Mouse (Mus musculus): ENCODE data around the gene Atg4d. TPM values are rescaled to one million over a fixed set of nuclear protein-coding genes. Genes with fewer than 3 reads are reported as not detected.

The Atg4d gene
- total and polyA plus RNA-seq, 3 experiments, result 83.9 to 99.7 TPM; not detected in 1

DNA sequence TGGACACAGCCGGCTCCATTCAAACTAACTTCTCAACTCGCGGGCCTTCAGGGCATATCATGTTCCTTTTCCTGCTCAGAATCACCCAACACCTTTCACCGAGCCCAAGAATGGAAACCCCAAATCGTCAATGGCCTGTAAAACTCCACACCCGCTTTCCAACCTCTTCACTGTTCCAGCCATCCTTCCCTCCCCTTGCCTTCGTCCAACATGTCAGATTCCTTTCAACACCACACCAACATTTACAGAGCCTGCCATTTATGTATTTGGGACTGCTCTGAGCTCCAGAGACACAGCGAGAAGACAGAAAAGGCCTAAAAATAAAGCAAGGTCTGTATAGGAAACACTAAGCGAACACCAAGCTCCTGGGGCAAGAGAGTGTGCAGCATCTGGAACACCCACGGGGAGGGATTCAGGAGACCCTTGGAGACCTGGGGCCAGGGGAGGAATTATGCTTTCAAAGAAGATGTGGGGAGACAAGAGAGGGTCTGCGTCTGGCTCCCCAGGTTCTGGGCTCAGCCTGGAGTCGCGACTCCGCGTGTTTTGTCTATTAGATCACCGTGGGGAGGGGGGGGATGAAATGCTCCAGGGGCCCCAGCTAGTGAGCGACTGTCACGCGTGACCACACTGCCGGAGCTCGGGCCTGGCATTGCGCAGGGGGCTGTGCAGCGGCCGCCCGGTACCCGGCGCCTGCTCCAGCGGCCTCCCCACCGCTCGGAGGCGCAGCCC is 26.9 kb upstream of the Atg4d start (continued):
- TF ChIP-seq CHD2 (IDR thresholded peaks at IDR 0.05; ENCODE audit: low read length) (no peak), MYB (IDR thresholded peaks at IDR 0.05; ENCODE audit: low read depth, low read length) (no peak), GABPA (IDR thresholded peaks at IDR 0.05; ENCODE audit: low read depth, low read length) (no peak), MEF2A (IDR thresholded peaks at IDR 0.05; ENCODE audit: extremely low read depth, insufficient replicate concordance, low read depth, low read length, poor library complexity, severe bottlenecking) (no peak), POLR2A (IDR thresholded peaks at IDR 0.05; ENCODE audit: control insufficient read depth in 1 of 2, insufficient read depth in 1 of 2, low read depth in 1 of 2, low read length in 2 of 2, poor library complexity in 1 of 2) (no peak), ZMIZ1 (IDR thresholded peaks at IDR 0.05; ENCODE audit: low read depth, low read length) (no peak), ELF1 (IDR thresholded peaks at IDR 0.05; ENCODE audit: low read depth, low read length) (no peak), ZC3H11A (IDR thresholded peaks at IDR 0.05; ENCODE audit: low read depth, low read length) (no peak), UBTF (IDR thresholded peaks at IDR 0.05; ENCODE audit: borderline replicate concordance, insufficient read depth, low read depth, low read length) (no peak), SMC3 (IDR thresholded peaks at IDR 0.05; ENCODE audit: low read depth, low read length) (no peak), MAFK (IDR thresholded peaks at IDR 0.05; ENCODE audit: borderline replicate concordance, low read depth, low read length) (no peak), SIN3A (IDR thresholded peaks at IDR 0.05; ENCODE audit: low read length) (peak; percentile 78; the same call in 1 of the 2 replicates), TCF12 (IDR thresholded peaks at IDR 0.05; ENCODE audit: low read depth, low read length) (no peak; the same call in 1 of the 2 replicates), BHLHE40 (IDR thresholded peaks at IDR 0.05; ENCODE audit: borderline replicate concordance, low read depth, low read length) (no peak; the same call in 1 of the 2 replicates), MYC (IDR thresholded peaks at IDR 0.05; ENCODE audit: low read depth, low read length) (no peak), NRF1 (IDR thresholded peaks at IDR 0.05; ENCODE audit: insufficient read depth, low read depth, low read length, poor library complexity, severe bottlenecking) (no peak), E2F4 (IDR thresholded peaks at IDR 0.05; ENCODE audit: borderline replicate concordance, low read depth, low read length) (no peak; the same call in 1 of the 2 replicates), MXI1 (IDR thresholded peaks at IDR 0.05; ENCODE audit: low read depth, low read length) (no peak; the same call in 1 of the 2 replicates), RCOR1 (IDR thresholded peaks at IDR 0.05; ENCODE audit: low read depth, low read length) (no peak)

DNA sequence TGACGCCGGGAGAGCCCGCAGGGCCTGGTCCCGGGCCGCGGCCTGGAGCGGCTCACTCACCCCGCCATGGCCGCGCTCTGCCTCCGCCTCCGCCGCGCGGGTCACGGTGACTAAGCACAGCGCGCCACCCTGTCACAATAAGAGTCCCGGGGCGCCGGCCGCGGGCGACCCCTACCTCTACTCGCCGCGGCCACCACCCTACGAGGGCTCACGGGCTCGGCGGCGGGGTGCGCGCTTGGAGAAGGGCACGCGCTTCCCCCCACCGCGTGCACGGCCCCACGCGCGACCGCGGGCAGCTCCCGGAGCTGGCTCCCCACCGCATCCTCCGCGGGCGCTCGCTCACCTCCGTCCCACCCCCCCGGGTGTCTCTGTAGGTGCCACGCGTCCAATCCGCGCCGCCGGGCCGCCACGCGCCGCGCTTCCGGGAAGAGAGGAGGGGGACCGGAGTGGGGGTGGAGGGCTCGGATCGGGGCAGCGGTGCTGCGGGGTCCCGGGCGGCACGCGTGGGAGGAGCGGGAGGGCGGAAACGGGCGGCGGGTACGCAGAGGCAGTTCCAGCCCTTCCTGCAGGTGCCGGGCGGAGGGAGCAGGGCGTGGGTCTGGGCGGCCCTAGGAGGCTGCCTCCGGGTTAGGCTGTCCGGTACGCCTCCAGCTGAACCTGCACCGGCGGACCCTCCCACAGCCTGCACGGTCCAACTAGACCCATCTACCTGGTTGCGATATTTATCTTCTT is 26.2 kb upstream of the Atg4d start, which contains the start of gene Keap1:
Gene Keap1 (minus strand): TSS at position 629 of the 732 bp plus-strand sequence.
- Histone ChIP-seq H3K9me3 (replicated peaks; ENCODE audit: insufficient read depth, low read length) (no peaks in the 10 kb centered on the region), H3K27me3 (ENCODE audit: control insufficient read depth in 1 of 2, insufficient read depth in 2 of 2, low read length in 2 of 2) (no peaks in the 10 kb centered on the region)
- peak; percentile 92 for DNase-seq (ENCODE audit: low read depth, low spot score)
- TF ChIP-seq RCOR1 (IDR thresholded peaks at IDR 0.05; ENCODE audit: low read depth, low read length) (peak; percentile 16; the same call in 1 of the 2 replicates), ZKSCAN1 (IDR thresholded peaks at IDR 0.05; ENCODE audit: low read depth, low read length) (no peak), MAX (IDR thresholded peaks at IDR 0.05; ENCODE audit: low read length) (peak; percentile 55), UBTF (IDR thresholded peaks at IDR 0.05; ENCODE audit: borderline replicate concordance, insufficient read depth, low read depth, low read length) (peak; percentile 99), POLR2A (IDR thresholded peaks at IDR 0.05; ENCODE audit: control insufficient read depth in 1 of 2, insufficient read depth in 1 of 2, low read depth in 1 of 2, low read length in 2 of 2, poor library complexity in 1 of 2) (peak in 1 of 2 experiments; percentile 84; a peak in 2 of 4 replicates), USF2 (IDR thresholded peaks at IDR 0.05; ENCODE audit: borderline replicate concordance in 1 of 2, insufficient read depth in 1 of 2, low read depth in 1 of 2, low read length in 2 of 2) (no peak), MYB (IDR thresholded peaks at IDR 0.05; ENCODE audit: low read depth, low read length) (no peak), TBP (IDR thresholded peaks at IDR 0.05; ENCODE audit: low read depth, low read length) (peak; percentile 63), NRF1 (IDR thresholded peaks at IDR 0.05; ENCODE audit: insufficient read depth, low read depth, low read length, poor library complexity, severe bottlenecking) (0 out of 2 replicates have a peak, but pooled peaks have one; percentile 18), EP300 (IDR thresholded peaks at IDR 0.05; ENCODE audit: low read depth in 1 of 2, low read length in 2 of 2) (peak; percentile 31 to 46; a peak in 3 of 4 replicates), JUND (IDR thresholded peaks at IDR 0.05; ENCODE audit: low read depth, low read length) (no peak), RAD21 (IDR thresholded peaks at IDR 0.05; ENCODE audit: low read depth, low read length) (no peak), CHD2 (IDR thresholded peaks at IDR 0.05; ENCODE audit: low read length) (no peak), GATA1 (IDR thresholded peaks at IDR 0.05; ENCODE audit: low read depth, low read length) (no peak), CTCF (IDR thresholded peaks at IDR 0.05 in 2 of 3, conservative IDR thresholded peaks at IDR 0.05 in 1 of 3; ENCODE audit: control insufficient read depth in 1 of 3, insufficient read depth in 1 of 3, low read depth in 2 of 3, low read length in 3 of 3, poor library complexity in 1 of 3, severe bottlenecking in 1 of 3) (peak in 1 of 3 experiments; percentile 10; a peak in 1 of 6 replicates), HCFC1 (IDR thresholded peaks at IDR 0.05; ENCODE audit: low read depth, low read length) (peak; percentile 85), TCF12 (IDR thresholded peaks at IDR 0.05; ENCODE audit: low read depth, low read length) (peak; percentile 60), ZMIZ1 (IDR thresholded peaks at IDR 0.05; ENCODE audit: low read depth, low read length) (peak; percentile 46; the same call in 1 of the 2 replicates), GABPA (IDR thresholded peaks at IDR 0.05; ENCODE audit: low read depth, low read length) (peak; percentile 97)

More for the DNA sequence above, 26.2 kb upstream of the Atg4d start, which contains the start of gene Keap1:
- peak within 1 kb of the TSS; percentile 81 for H3K9ac ChIP-seq (ENCODE audit: control insufficient read depth, low read depth, low read length, poor library complexity, severe bottlenecking)
- H3K36me3 ChIP-seq (ENCODE audit: control insufficient read depth in 1 of 2, insufficient read depth in 2 of 2, low read length in 2 of 2), result peaks cover 20 to 22% of the 10 kb centered on the region in 2 experiments
- H3K4me1 ChIP-seq (ENCODE audit: control insufficient read depth in 1 of 2, insufficient read depth in 2 of 2, low read length in 2 of 2), result peaks cover 12 to 30% of the 10 kb centered on the region in 2 experiments; a peak in 3 of 4 replicates
- H3K4me3 ChIP-seq (ENCODE audit: control insufficient read depth in 1 of 2, insufficient read depth in 1 of 2, low read depth in 2 of 2, low read length in 2 of 2), result peak within 1 kb of the TSS; percentile 79 to 96
- peaks cover 44% of the 10 kb centered on the region for H3K79me2 ChIP-seq (ENCODE audit: control insufficient read depth, insufficient read depth, low read length, poor library complexity)
- peak within 1 kb of the TSS; percentile 86 for H3K27ac ChIP-seq (ENCODE audit: control insufficient read depth, low read depth, low read length)
